Mouse (Mus musculus) heart, postnatal 0 days (tissue): Measurements from ENCODE around the gene Gm49392.
"Not testable (repeated sequence)": the region's sequence is repeated elsewhere in the genome, so short reads cannot be mapped to it uniquely, and the experiment has no call there.

Source experiments
- CTCF ChIP-seq: IDR thresholded peaks from 2 replicates; pipeline ENCODE4 v1.5.1; 2016; ENCODE audit warnings: antibody characterized with exemption, control low read depth, low read depth
- EP300 ChIP-seq: IDR thresholded peaks from 2 replicates; pipeline ENCODE4 v1.6.1; 2016; ENCODE audit warnings: antibody characterized with exemption, low read depth

- TF ChIP-seq CTCF, EP300: not testable (repeated sequence)
These were observed at the start of gene Gm49392 for GRCm38 (mm10) chr13:60896794-60897193.
